Mouse (Mus musculus) midbrain, embryonic 16.5 days (tissue): ENCODE measurements around the gene Rnf7. TPM values are rescaled to one million over a fixed set of nuclear protein-coding genes. Genes with fewer than 3 reads are reported as not detected.

ENCODE experiments used
- ATAC-seq: fragments of 200-750 bp; cut with Nextera tagmentation; 2 replicates; pipeline ENCODE4 v1.8.0; 2017; ENCODE audit warnings: moderate TSS enrichment
- H3K27ac ChIP-seq: fragments of 300-500 bp; sonication (generic); 2 replicates; pipeline ENCODE4 v1.5.1; 2014; ENCODE audit warnings: mild to moderate bottlenecking, low read length, mixed read lengths
- H3K27me3 ChIP-seq: fragments of 300-500 bp; sonication (generic); 2 replicates; pipeline ENCODE4 v1.6.1; 2014; ENCODE audit warnings: low read depth, low read length, mixed read lengths; ENCODE audit not compliant: control insufficient read depth, insufficient read depth
- H3K36me3 ChIP-seq: fragments of 300-500 bp; sonication (generic); 2 replicates; pipeline ENCODE4 v1.6.1; 2014; ENCODE audit warnings: mild to moderate bottlenecking, low read length, moderate library complexity, mixed read lengths; ENCODE audit not compliant: control insufficient read depth, insufficient read depth
- H3K4me1 ChIP-seq: fragments of 300-500 bp; sonication (generic); 2 replicates; pipeline ENCODE4 v1.6.1; 2014; ENCODE audit warnings: mild to moderate bottlenecking, low read length, mixed read lengths; ENCODE audit not compliant: control insufficient read depth, insufficient read depth
- H3K4me2 ChIP-seq: fragments of 300-500 bp; sonication (generic); 2 replicates; pipeline ENCODE4 v1.6.1; 2014; ENCODE audit warnings: mild to moderate bottlenecking, low read length, mixed read lengths
- H3K4me3 ChIP-seq: fragments of 300-500 bp; sonication (generic); 2 replicates; pipeline ENCODE4 v1.5.1; 2014; ENCODE audit warnings: low read depth, mild to moderate bottlenecking, low read length, moderate library complexity, mixed read lengths
- H3K9ac ChIP-seq: fragments of 300-500 bp; sonication (generic); 2 replicates; pipeline ENCODE4 v1.6.1; 2014; ENCODE audit warnings: low read depth, low read length, mixed read lengths
- H3K9me3 ChIP-seq: fragments of 300-500 bp; sonication (generic); replicated peaks from 2 replicates; pipeline ENCODE4 v1.6.1; 2014; ENCODE audit warnings: mild to moderate bottlenecking, low read length, mixed read lengths; ENCODE audit not compliant: control insufficient read depth, poor library complexity, severe bottlenecking
- WGBS: fragments of 180-500 bp; shearing (Covaris S2); extraction: QIAGEN DNeasy Blood & Tissue Kit; methylation state at CpG from one replicate; pipeline ENCODE4 v1.1.7; 2014; 5-methylcytosine and 5-hydroxymethylcytosine counted together
- polyA plus RNA-seq: library from polyadenylated mRNA; unstranded; fragments of >200 nt; fragmentation: Nextera tagmentation; extraction: Ambion mirVana; gene quantifications from 2 replicates; pipeline ENCODE4 v1.2.1, GENCODE M21; 2015

Rnf7 gene
- polyA plus RNA-seq, 1 experiment from 2014 or later = 192 TPM

DNA sequence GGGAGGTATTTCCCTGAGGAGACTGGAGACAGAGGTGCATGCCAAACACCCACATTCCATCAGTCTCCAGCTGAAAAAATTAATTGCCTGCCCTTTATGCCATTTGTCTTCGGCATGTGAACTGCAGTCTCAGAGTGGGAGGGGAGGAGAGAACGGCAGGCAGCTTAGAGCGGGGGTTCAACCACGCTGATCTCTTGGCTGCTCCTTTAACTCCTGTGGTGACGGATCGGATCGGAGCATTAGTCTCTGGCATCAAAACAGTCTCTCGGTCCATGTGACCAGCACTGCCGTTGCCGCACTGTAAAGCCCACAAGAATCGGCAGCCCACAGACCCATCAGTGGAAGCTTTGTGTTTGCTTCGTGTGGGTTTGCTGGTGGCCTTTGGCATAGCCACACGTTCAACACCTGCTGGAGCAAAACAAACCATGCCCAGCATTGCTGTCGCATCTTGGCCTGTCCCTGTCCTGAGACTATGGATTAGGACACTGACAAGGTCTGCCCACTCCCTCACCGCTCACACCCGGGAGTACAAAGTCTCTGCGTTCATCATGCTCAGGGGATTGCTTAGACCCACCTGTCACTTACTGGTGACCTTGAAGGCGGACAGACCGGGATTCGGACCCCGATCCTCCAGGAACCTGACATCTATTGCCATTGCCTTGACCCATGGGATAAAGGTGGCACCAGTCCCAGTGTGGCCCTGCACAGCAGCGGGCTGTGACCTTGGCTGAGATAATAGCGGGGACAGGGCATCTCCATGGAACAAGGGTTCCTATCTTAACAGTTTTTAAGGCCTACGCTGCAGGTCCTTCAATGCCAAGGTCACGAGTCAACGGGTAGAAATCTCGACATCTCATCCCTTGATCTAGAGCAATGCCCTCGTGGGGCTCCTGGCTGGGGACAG lies 41.3 kb downstream of the Rnf7 start:
- Histone ChIP-seq H3K36me3 (no peaks in the 10 kb centered on the region), H3K27me3 (no peaks in the 10 kb centered on the region), H3K4me1 (peaks cover 18% of the 10 kb centered on the region), H3K9me3 (no peaks in the 10 kb centered on the region), H3K4me2 (peak overlapping the region; percentile 60), H3K9ac (peak overlapping the region; percentile 66), H3K27ac (peak overlapping the region; percentile 4), H3K4me3 (peak overlapping the region; percentile 38)
- ATAC-seq = peak; percentile 64
- 7% methylated on average over 28 of the region's 28 CpGs for WGBS

DNA sequence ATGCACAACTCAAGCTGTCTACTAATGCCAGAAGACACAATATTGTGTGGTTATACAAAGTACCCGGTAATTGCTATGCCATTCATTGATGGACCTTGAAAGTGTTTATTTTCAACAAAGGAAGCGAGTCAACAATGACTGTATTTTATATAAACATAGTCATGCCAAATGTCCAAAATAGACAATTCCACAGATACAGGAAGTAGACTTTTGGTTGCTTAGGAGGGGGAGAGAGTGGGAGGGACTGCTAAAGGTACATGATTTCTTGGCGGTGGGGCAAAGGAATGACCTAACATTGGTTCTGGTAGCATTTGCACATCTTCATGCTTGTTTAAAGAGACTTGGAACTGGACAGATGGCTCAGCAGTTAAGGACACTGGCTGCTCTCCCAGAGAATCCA lies 45.9 kb downstream of the Rnf7 start:
- H3K9ac ChIP-seq = no peak overlapping the region
- H3K36me3 ChIP-seq = no peaks in the 10 kb centered on the region
- H3K4me1 ChIP-seq = peaks cover 12% of the 10 kb centered on the region
- no peaks in the 10 kb centered on the region for H3K27me3 ChIP-seq
- no peak overlapping the region for H3K4me3 ChIP-seq
- WGBS = 87% methylated on average over 3 of the region's 3 CpGs
- no peaks in the 10 kb centered on the region for H3K9me3 ChIP-seq
- H3K27ac ChIP-seq = no peak overlapping the region
- H3K4me2 ChIP-seq = no peak overlapping the region
- no peak for ATAC-seq

- Histone ChIP-seq H3K27me3 (no peaks in the 10 kb centered on the region), H3K9me3 (no peaks in the 10 kb centered on the region), H3K4me3 (no peak overlapping the region), H3K9ac (no peak overlapping the region), H3K4me1 (no peaks in the 10 kb centered on the region), H3K36me3 (no peaks in the 10 kb centered on the region), H3K27ac (no peak overlapping the region), H3K4me2 (no peak overlapping the region)
- 58% methylated on average over 3 of the region's 3 CpGs for WGBS
- ATAC-seq = no peak
These were observed 47.4 kb downstream of the Rnf7 start for GRCm38 (mm10) chr9:96431081-96431480.

DNA sequence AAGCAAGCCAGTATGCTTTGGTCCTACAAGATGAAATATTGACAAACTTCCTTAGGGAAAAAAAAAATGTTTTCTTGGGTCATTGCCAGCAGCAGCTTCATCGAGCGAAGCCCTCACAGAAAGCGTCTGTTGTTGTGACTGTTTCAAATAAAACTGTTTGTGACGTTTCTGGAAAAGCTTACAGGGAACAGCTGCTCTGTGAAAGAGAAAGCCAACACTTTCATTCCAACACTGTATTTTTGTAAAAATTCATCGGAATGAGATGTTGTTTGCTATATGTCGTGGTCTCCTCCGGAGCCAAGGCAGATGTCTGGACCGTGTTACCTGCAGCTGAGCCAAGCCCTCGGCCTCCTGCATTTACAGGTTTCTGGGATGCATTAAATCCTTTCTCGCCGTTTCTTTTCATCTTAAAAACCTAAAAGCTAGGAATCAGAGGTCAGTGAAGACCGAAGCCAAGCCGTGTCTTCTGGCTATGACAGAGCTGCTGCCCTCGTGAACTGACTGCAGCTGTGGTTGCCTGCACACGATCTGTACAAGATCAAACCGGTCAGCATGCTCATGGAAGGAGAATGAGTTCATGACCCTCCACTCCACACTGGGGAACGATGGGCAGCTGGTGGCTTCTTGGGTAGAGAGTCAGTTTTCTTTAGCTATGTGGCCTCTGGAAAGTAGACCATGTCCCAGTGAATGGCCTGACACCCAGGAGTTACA lies 50.0 kb downstream of the Rnf7 start:
- WGBS = 85% methylated on average over 17 of the region's 17 CpGs

GRCm38 (mm10) chr9:96424027-96424426 lies 54.4 kb downstream of the Rnf7 start:
- H3K4me3 ChIP-seq = no peak overlapping the region
- 53% methylated on average over 8 of the region's 8 CpGs for WGBS
- no peak overlapping the region for H3K4me2 ChIP-seq
- H3K9me3 ChIP-seq = no peaks in the 10 kb centered on the region
- H3K9ac ChIP-seq = no peak overlapping the region
- H3K27me3 ChIP-seq = no peaks in the 10 kb centered on the region
- H3K27ac ChIP-seq = no peak overlapping the region
- H3K36me3 ChIP-seq = no peaks in the 10 kb centered on the region
- H3K4me1 ChIP-seq = no peaks in the 10 kb centered on the region
- no peak for ATAC-seq

More for the DNA sequence above, 50.0 kb downstream of the Rnf7 start:
- no peak for ATAC-seq
- H3K27me3 ChIP-seq = no peaks in the 10 kb centered on the region
- H3K4me3 ChIP-seq = no peak overlapping the region
- no peaks in the 10 kb centered on the region for H3K4me1 ChIP-seq
- no peaks in the 10 kb centered on the region for H3K9me3 ChIP-seq
- H3K4me2 ChIP-seq = no peak overlapping the region
- H3K9ac ChIP-seq = no peak overlapping the region
- no peak overlapping the region for H3K27ac ChIP-seq
- H3K36me3 ChIP-seq = no peaks in the 10 kb centered on the region

Other genes starting within 250 kb of the Rnf7 start
- 176 and 181 TPM in 2 replicates for gene Atp1b3, start 114.2 kb downstream of the Rnf7 start, polyA plus RNA-seq
- 0.17 and 0.48 TPM in 2 replicates for gene Gm28729, start 46.6 kb upstream of the Rnf7 start, polyA plus RNA-seq
- gene Rasa2, start 152.9 kb upstream of the Rnf7 start, polyA plus RNA-seq = 18.2 and 19.2 TPM in 2 replicates